Mouse (Mus musculus) liver, embryonic 13.5 days (tissue): ENCODE data around the gene Nthl1. TPM values are rescaled to one million over a fixed set of nuclear protein-coding genes. Genes with fewer than 3 reads are reported as not detected.

Experiments
- ATAC-seq: fragments of 200-750 bp; cut with Nextera tagmentation; 2 replicates; pipeline ENCODE4 v1.8.0; 2017; ENCODE audit warnings: low read depth, mild to moderate bottlenecking, moderate number of reproducible peaks, moderate library complexity
- DNase-seq: peaks from one replicate; pipeline ENCODE4 v3.0.0; 2022
- H3K27ac ChIP-seq: fragments of 300-500 bp; sonication (generic); 2 replicates; pipeline ENCODE4 v1.5.1; 2015; ENCODE audit warnings: moderate library complexity, mild to moderate bottlenecking, inconsistent platforms
- H3K27me3 ChIP-seq: fragments of 300-500 bp; sonication (generic); 2 replicates; pipeline ENCODE4 v1.6.1; 2015; ENCODE audit warnings: mild to moderate bottlenecking, inconsistent platforms
- H3K36me3 ChIP-seq: fragments of 300-500 bp; sonication (generic); 2 replicates; pipeline ENCODE4 v1.6.1; 2015; ENCODE audit warnings: mild to moderate bottlenecking, inconsistent platforms
- H3K4me1 ChIP-seq: fragments of 300-500 bp; sonication (generic); replicated peaks from 2 replicates; pipeline ENCODE4 v1.6.1; 2015; ENCODE audit warnings: inconsistent platforms
- H3K4me2 ChIP-seq: fragments of 300-500 bp; sonication (generic); 2 replicates; pipeline ENCODE4 v1.6.1; 2015; ENCODE audit warnings: inconsistent platforms, mild to moderate bottlenecking, moderate library complexity
- H3K4me3 ChIP-seq: fragments of 300-500 bp; sonication (generic); replicated peaks from 2 replicates; pipeline ENCODE4 v1.5.1; 2015; ENCODE audit warnings: mild to moderate bottlenecking, inconsistent platforms
- H3K9ac ChIP-seq: fragments of 300-500 bp; sonication (generic); 2 replicates; pipeline ENCODE4 v1.6.1; 2015; ENCODE audit warnings: mild to moderate bottlenecking, inconsistent platforms
- H3K9me3 ChIP-seq: fragments of 300-500 bp; sonication (generic); replicated peaks from 2 replicates; pipeline ENCODE4 v1.6.1; 2016; ENCODE audit warnings: inconsistent platforms
- WGBS: fragments of 180-500 bp; shearing (Covaris S2); methylation state at CpG from one replicate; pipeline ENCODE4 v1.1.7; 2015; ENCODE audit not compliant: insufficient replicate concordance; 5-methylcytosine and 5-hydroxymethylcytosine counted together
- polyA plus RNA-seq: library from polyadenylated mRNA; unstranded; fragments of >200 nt; fragmentation: Nextera tagmentation; extraction: Ambion mirVana; gene quantifications from 2 replicates; pipeline ENCODE4 v1.2.1, GENCODE M21; 2015

Gene Nthl1
- polyA plus RNA-seq, 1 experiment from 2014 or later = 9.2 TPM

- Histone ChIP-seq H3K4me3 (no peak overlapping the region), H3K27ac (no peak overlapping the region), H3K9ac (no peak overlapping the region), H3K4me2 (no peak overlapping the region), H3K4me1 (no peaks in the 10 kb centered on the region), H3K27me3 (no peaks in the 10 kb centered on the region), H3K9me3 (no peaks in the 10 kb centered on the region), H3K36me3 (peaks cover 95% of the 10 kb centered on the region)
- WGBS = 86% methylated on average over 19 of the region's 19 CpGs
- ATAC-seq (no peak), DNase-seq (no peak)
These were observed 35.9 kb upstream of the Nthl1 start for GRCm38 (mm10) chr17:24596471-24597183.

- H3K9ac ChIP-seq = no peak overlapping the region
- no peak overlapping the region for H3K4me2 ChIP-seq
- 86% methylated on average over 3 of the region's 3 CpGs for WGBS
- ATAC-seq = no peak
- H3K27me3 ChIP-seq = no peaks in the 10 kb centered on the region
- no peaks in the 10 kb centered on the region for H3K9me3 ChIP-seq
- peaks cover 97% of the 10 kb centered on the region for H3K36me3 ChIP-seq
- H3K4me3 ChIP-seq = no peak overlapping the region
- no peaks in the 10 kb centered on the region for H3K4me1 ChIP-seq
- DNase-seq = no peak
- H3K27ac ChIP-seq = no peak overlapping the region
These were observed 34.5 kb upstream of the Nthl1 start for GRCm38 (mm10) chr17:24597989-24598388.

GRCm38 (mm10) chr17:24600502-24600901 lies 32.0 kb upstream of the Nthl1 start:
- H3K36me3 ChIP-seq = peaks cover 92% of the 10 kb centered on the region
- peaks cover 16% of the 10 kb centered on the region for H3K4me1 ChIP-seq
- H3K9ac ChIP-seq = no peak overlapping the region
- H3K27me3 ChIP-seq = no peaks in the 10 kb centered on the region
- WGBS = 89% methylated on average over 4 of the region's 4 CpGs
- no peak overlapping the region for H3K4me2 ChIP-seq
- H3K9me3 ChIP-seq = no peaks in the 10 kb centered on the region
- no peak overlapping the region for H3K27ac ChIP-seq
- ATAC-seq = no peak
- H3K4me3 ChIP-seq = no peak overlapping the region
- no peak for DNase-seq

- H3K27me3 ChIP-seq = no peaks in the 10 kb centered on the region
- H3K27ac ChIP-seq = no peak overlapping the region
- no peak overlapping the region for H3K4me2 ChIP-seq
- ATAC-seq (no peak), DNase-seq (no peak)
- 67% methylated on average over 8 of the region's 8 CpGs for WGBS
- H3K4me1 ChIP-seq = peaks cover 48% of the 10 kb centered on the region
- no peak overlapping the region for H3K4me3 ChIP-seq
- H3K9me3 ChIP-seq = no peaks in the 10 kb centered on the region
- peaks cover 91% of the 10 kb centered on the region for H3K36me3 ChIP-seq
- no peak overlapping the region for H3K9ac ChIP-seq
These were observed 28.5 kb upstream of the Nthl1 start for GRCm38 (mm10) chr17:24603961-24604360.

- H3K36me3 ChIP-seq = peaks cover 86% of the 10 kb centered on the region
- H3K4me3 ChIP-seq = no peak overlapping the region
- no peak overlapping the region for H3K9ac ChIP-seq
- H3K27me3 ChIP-seq = no peaks in the 10 kb centered on the region
- H3K9me3 ChIP-seq = no peaks in the 10 kb centered on the region
- no peak overlapping the region for H3K27ac ChIP-seq
- DNase-seq (no peak), ATAC-seq (no peak)
- 83% methylated on average over 3 of the region's 3 CpGs for WGBS
- peaks cover 54% of the 10 kb centered on the region for H3K4me1 ChIP-seq
- no peak overlapping the region for H3K4me2 ChIP-seq
These were observed 27.9 kb upstream of the Nthl1 start for GRCm38 (mm10) chr17:24604557-24604956.

GRCm38 (mm10) chr17:24608370-24608769 lies 24.1 kb upstream of the Nthl1 start:
- DNase-seq = no peak
- no peaks in the 10 kb centered on the region for H3K9me3 ChIP-seq
- no peaks in the 10 kb centered on the region for H3K27me3 ChIP-seq
- H3K4me3 ChIP-seq = no peak overlapping the region
- peaks cover 71% of the 10 kb centered on the region for H3K4me1 ChIP-seq
- peak overlapping the region; percentile 90 for H3K27ac ChIP-seq
- WGBS = 35% methylated on average over 4 of the region's 4 CpGs
- H3K4me2 ChIP-seq = peak overlapping the region; percentile 44
- H3K9ac ChIP-seq = peak overlapping the region; percentile 57
- peak; percentile 67 for ATAC-seq
- peaks cover 57% of the 10 kb centered on the region for H3K36me3 ChIP-seq

GRCm38 (mm10) chr17:24608874-24609273 lies 23.6 kb upstream of the Nthl1 start:
- ATAC-seq = peak; percentile 87
- Histone ChIP-seq H3K36me3 (peaks cover 61% of the 10 kb centered on the region), H3K27ac (peak overlapping the region; percentile 90), H3K4me3 (no peak overlapping the region), H3K9ac (peak overlapping the region; percentile 57), H3K9me3 (no peaks in the 10 kb centered on the region), H3K27me3 (no peaks in the 10 kb centered on the region), H3K4me1 (peaks cover 71% of the 10 kb centered on the region), H3K4me2 (peak overlapping the region; percentile 44)
- no peak for DNase-seq
- WGBS = 22% methylated on average over 8 of the region's 8 CpGs

- 3% methylated on average over 2 of the region's 2 CpGs for WGBS
- peaks cover 53% of the 10 kb centered on the region for H3K4me1 ChIP-seq
- ATAC-seq (peak; percentile 73), DNase-seq (no peak)
- peak overlapping the region; percentile 90 for H3K27ac ChIP-seq
- H3K27me3 ChIP-seq = no peaks in the 10 kb centered on the region
- H3K4me2 ChIP-seq = peak overlapping the region; percentile 21; the same call in 1 of the 2 replicates
- no peak overlapping the region for H3K4me3 ChIP-seq
- peaks cover 63% of the 10 kb centered on the region for H3K36me3 ChIP-seq
- no peaks in the 10 kb centered on the region for H3K9me3 ChIP-seq
- peak overlapping the region; percentile 41 for H3K9ac ChIP-seq
These were observed 21.8 kb upstream of the Nthl1 start for GRCm38 (mm10) chr17:24610711-24611110.

- H3K36me3 ChIP-seq = peaks cover 86% of the 10 kb centered on the region
- ATAC-seq (peak; percentile 97), DNase-seq (peak; percentile 76)
- H3K4me3 ChIP-seq = 0 out of 2 replicates have a peak overlapping the region, but pooled peaks have one; percentile 7
- no peaks in the 10 kb centered on the region for H3K9me3 ChIP-seq
- H3K9ac ChIP-seq = peak overlapping the region; percentile 67
- 28% methylated on average over 14 of the region's 14 CpGs for WGBS
- peak overlapping the region; percentile 90 for H3K27ac ChIP-seq
- H3K4me2 ChIP-seq = peak overlapping the region; percentile 46
- H3K4me1 ChIP-seq = peaks cover 30% of the 10 kb centered on the region
- H3K27me3 ChIP-seq = no peaks in the 10 kb centered on the region
These were observed 14.8 kb upstream of the Nthl1 start for GRCm38 (mm10) chr17:24617561-24618194.

- ATAC-seq (no peak), DNase-seq (no peak)
- Histone ChIP-seq H3K9me3 (no peaks in the 10 kb centered on the region), H3K4me3 (no peak overlapping the region), H3K36me3 (peaks cover 92% of the 10 kb centered on the region), H3K27me3 (no peaks in the 10 kb centered on the region), H3K4me1 (peaks cover 7% of the 10 kb centered on the region), H3K4me2 (no peak overlapping the region), H3K27ac (no peak overlapping the region), H3K9ac (no peak overlapping the region)
- 82% methylated on average over 8 of the region's 8 CpGs for WGBS
These were observed 7.0 kb upstream of the Nthl1 start for GRCm38 (mm10) chr17:24625472-24625871.

- H3K27ac ChIP-seq = no peak overlapping the region
- peaks cover 26% of the 10 kb centered on the region for H3K4me1 ChIP-seq
- 16% methylated on average over 5 of the region's 5 CpGs for WGBS
- H3K4me2 ChIP-seq = no peak overlapping the region
- H3K27me3 ChIP-seq = no peaks in the 10 kb centered on the region
- no peak overlapping the region for H3K4me3 ChIP-seq
- ATAC-seq (0 out of 2 replicates have a peak, but pooled peaks have one; percentile 7), DNase-seq (peak; percentile 75)
- H3K9ac ChIP-seq = no peak overlapping the region
- peaks cover 63% of the 10 kb centered on the region for H3K36me3 ChIP-seq
- H3K9me3 ChIP-seq = no peaks in the 10 kb centered on the region
These were observed 3.8 kb upstream of the Nthl1 start for GRCm38 (mm10) chr17:24628646-24629045.
